Comparison of ENCODE assay signal across 25 mouse cellular contexts in the genomic region with DNA sequence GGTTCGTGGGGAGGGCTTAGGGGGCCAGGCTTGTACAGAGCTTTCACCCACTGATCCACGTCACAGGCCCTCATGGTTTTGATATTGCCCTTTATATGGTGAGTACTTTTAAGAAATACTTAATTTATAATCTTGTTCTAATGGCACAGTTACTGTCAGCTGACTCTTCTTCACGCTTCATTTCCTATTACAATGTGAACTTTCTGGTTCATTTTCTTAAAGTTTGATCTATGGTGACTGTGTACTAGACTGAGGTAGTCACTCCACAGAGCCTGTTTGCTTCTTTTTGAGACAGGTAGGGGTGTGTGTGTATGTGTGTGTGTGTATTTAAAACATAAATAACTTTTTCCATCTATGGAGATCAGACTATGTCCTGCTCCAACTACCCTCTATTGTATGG. TPM values are rescaled to one million over a fixed set of nuclear protein-coding genes. Genes with fewer than 3 reads are reported as not detected.
DNase-seq lines count a peak whose midpoint lies in the region; ATAC-seq and TF ChIP-seq lines count a peak whose summit lies in the region.
"Had no signal": no experiment of that assay in that cellular context is flagged by ENCODE, and none has a peak within 500 bp of the region (broad histone marks: within the 10 kb centered on the region; RNA-seq: fewer than 3 reads in every experiment).

No protein-coding gene starts in this region.

- no peaks in the 10 kb centered on the region for H3K27me3 ChIP-seq in kidney, adult 2 months (replicated peaks; ENCODE audit: control insufficient read depth, insufficient read depth, low read length)
- H3K27me3 ChIP-seq in kidney, embryonic 15.5 days, result peaks cover 10% of the 10 kb centered on the region
- no peaks in the 10 kb centered on the region for H3K27me3 ChIP-seq in kidney, embryonic 16.5 days (ENCODE audit: insufficient read depth, low read length)
- H3K27me3 ChIP-seq in kidney, embryonic 14.5 days (ENCODE audit: control insufficient read depth, insufficient read depth, low read length), result peaks cover 2% of the 10 kb centered on the region; the same call in 1 of the 2 replicates
- H3K27me3 ChIP-seq: CH12.LX, Patski had no signal

- H3K4me1 ChIP-seq in kidney, adult 2 months (ENCODE audit: control insufficient read depth, insufficient read depth, low read length), result peaks cover 25% of the 10 kb centered on the region
- H3K4me1 ChIP-seq in kidney, embryonic 15.5 days, result peaks cover 10% of the 10 kb centered on the region
- H3K4me1 ChIP-seq in kidney, embryonic 16.5 days (ENCODE audit: insufficient read depth, low read length), result peaks cover 11% of the 10 kb centered on the region; the same call in 1 of the 2 replicates
- peaks cover 4% of the 10 kb centered on the region; the same call in 1 of the 2 replicates for H3K4me1 ChIP-seq in kidney, embryonic 14.5 days (ENCODE audit: control insufficient read depth, insufficient read depth, low read length)

- DNase-seq in kidney, adult 2 months, result peak; percentile 76
- no peak for DNase-seq in kidney, adult 11 months
- peak; percentile 35 for DNase-seq in kidney, postnatal 14 days
- no peak for DNase-seq in layer of hippocampus, adult 11-12 months (ENCODE audit: low spot score)
- DNase-seq: adrenal gland, adult 8-10 months; adrenal gland, postnatal 14 days; adrenal gland, postnatal 36 days; B cell, adult 2 months; cerebellum, adult 11-12 months; cerebellum, adult 2 months; cerebellum, adult 9-10 months; cerebellum, postnatal 10 days; cerebellum, postnatal 25 days had no signal

- no peak overlapping the region for H3K9ac ChIP-seq in kidney, embryonic 15.5 days
- no peak overlapping the region for H3K9ac ChIP-seq in kidney, embryonic 16.5 days (replicated peaks; ENCODE audit: low read length)
- H3K9ac ChIP-seq in kidney, embryonic 14.5 days (ENCODE audit: low read depth, low read length), result no peak overlapping the region
- H3K9ac ChIP-seq: embryonic facial prominence, embryonic 12.5 days; forebrain, embryonic 13.5 days; forebrain, embryonic 15.5 days had no signal

- WGBS in kidney, adult 2 months, result 36% methylated on average over 3 of the region's 3 CpGs
- WGBS in kidney, embryonic 15.5 days, result 73% methylated on average over 3 of the region's 3 CpGs
- 77% methylated on average over 3 of the region's 3 CpGs for WGBS in kidney, embryonic 16.5 days
- 67% methylated on average over 3 of the region's 3 CpGs for WGBS in kidney, embryonic 14.5 days

- TF ChIP-seq CTCF in kidney, adult 2 months (conservative IDR thresholded peaks at IDR 0.05; ENCODE audit: insufficient read depth, insufficient read length, low read depth, low read length), result no peak

- H3K9me3 ChIP-seq in kidney, embryonic 15.5 days (replicated peaks), result no peaks in the 10 kb centered on the region
- H3K9me3 ChIP-seq in kidney, embryonic 16.5 days (ENCODE audit: low read length), result no peaks in the 10 kb centered on the region
- no peaks in the 10 kb centered on the region for H3K9me3 ChIP-seq in kidney, embryonic 14.5 days (ENCODE audit: control insufficient read depth, low read length)
- H3K9me3 ChIP-seq: embryonic facial prominence, embryonic 10.5 days; embryonic facial prominence, embryonic 12.5 days; forebrain, embryonic 13.5 days; forebrain, embryonic 15.5 days; G1E had no signal

- H3K27ac ChIP-seq in kidney, adult 2 months (ENCODE audit: insufficient read depth, low read depth, low read length), result peak overlapping the region; percentile 75
- H3K27ac ChIP-seq in kidney, embryonic 15.5 days, result no peak overlapping the region
- H3K27ac ChIP-seq in kidney, embryonic 16.5 days (ENCODE audit: low read length), result no peak overlapping the region
- H3K27ac ChIP-seq in kidney, embryonic 14.5 days (ENCODE audit: low read depth, low read length), result no peak overlapping the region
- H3K27ac ChIP-seq: embryonic facial prominence, embryonic 10.5 days; embryonic facial prominence, embryonic 12.5 days; forebrain, embryonic 13.5 days; forebrain, embryonic 15.5 days had no signal

- no peak for ATAC-seq in kidney, embryonic 15.5 days (replicated peaks; ENCODE audit: low FRiP score)
- ATAC-seq in kidney, embryonic 16.5 days (ENCODE audit: low FRiP score, low TSS enrichment), result peak; percentile 50; the same call in 1 of the 2 replicates
- no peak for ATAC-seq in kidney, embryonic 14.5 days (ENCODE audit: low FRiP score, low TSS enrichment)
- ATAC-seq: activated CD4-positive, CD25-positive, alpha-beta regulatory T cell, adult 4 months; CD4-positive, CD25-positive, alpha-beta regulatory T cell, adult 4 months; forebrain, embryonic 13.5 days; forebrain, embryonic 15.5 days; Patski had no signal

- no peak overlapping the region for H3K4me2 ChIP-seq in kidney, embryonic 15.5 days
- H3K4me2 ChIP-seq in kidney, embryonic 16.5 days (replicated peaks; ENCODE audit: low read depth, low read length), result no peak overlapping the region
- H3K4me2 ChIP-seq in kidney, embryonic 14.5 days (replicated peaks; ENCODE audit: low read depth, low read length), result no peak overlapping the region
- H3K4me2 ChIP-seq: embryonic facial prominence, embryonic 12.5 days; forebrain, embryonic 13.5 days; forebrain, embryonic 15.5 days had no signal

- no peak for TF ChIP-seq POLR2A in kidney, adult 2 months (IDR thresholded peaks at IDR 0.05; ENCODE audit: low read depth, low read length)

- H3K36me3 ChIP-seq in kidney, adult 2 months (ENCODE audit: control insufficient read depth, insufficient read depth, low read length), result no peaks in the 10 kb centered on the region
- H3K36me3 ChIP-seq in kidney, embryonic 15.5 days, result no peaks in the 10 kb centered on the region
- no peaks in the 10 kb centered on the region for H3K36me3 ChIP-seq in kidney, embryonic 16.5 days (ENCODE audit: insufficient read depth, low read length)
- no peaks in the 10 kb centered on the region for H3K36me3 ChIP-seq in kidney, embryonic 14.5 days (ENCODE audit: control insufficient read depth, insufficient read depth, low read length)
- H3K36me3 ChIP-seq: embryonic facial prominence, embryonic 10.5 days; embryonic facial prominence, embryonic 12.5 days; forebrain, embryonic 15.5 days; G1E had no signal

- no peak overlapping the region for H3K4me3 ChIP-seq in kidney, adult 2 months (ENCODE audit: insufficient read depth, low read depth, low read length)
- no peak overlapping the region for H3K4me3 ChIP-seq in kidney, embryonic 15.5 days (replicated peaks)
- no peak overlapping the region for H3K4me3 ChIP-seq in kidney, embryonic 16.5 days (ENCODE audit: low read length)
- no peak overlapping the region for H3K4me3 ChIP-seq in kidney, embryonic 14.5 days (ENCODE audit: low read length)
- H3K4me3 ChIP-seq: embryonic facial prominence, embryonic 10.5 days; embryonic facial prominence, embryonic 12.5 days; forebrain, embryonic 13.5 days; forebrain, embryonic 15.5 days had no signal

RNA-seq across cellular contexts. Expression of a gene that starts 8.5 kb away (rescaled TPM):
- polyA plus RNA-seq in kidney, adult 2 months (2012; rRNA removed), result 12.0 and 13.2 TPM in 2 replicates
- polyA plus RNA-seq in kidney, embryonic 15.5 days (2015; fragmentation: Nextera tagmentation; extraction: Ambion mirVana), result 9.9 and 12.5 TPM in 2 replicates
- polyA plus RNA-seq in kidney, embryonic 16.5 days (2015; fragmentation: Nextera tagmentation; extraction: Ambion mirVana), result 10.1 and 11.4 TPM in 2 replicates
- polyA plus RNA-seq in kidney, embryonic 14.5 days (2014; fragmentation: Nextera tagmentation; extraction: Ambion mirVana), result 4.2 and 5.0 TPM in 2 replicates
- polyA plus RNA-seq: activated CD4-positive, CD25-positive, alpha-beta regulatory T cell, adult 4 months; CD4-positive, CD25-positive, alpha-beta regulatory T cell, adult 4 months; G1E; Patski had no signal

RNA-seq across cellular contexts. Expression of a gene that starts 21.2 kb away (rescaled TPM):
- polyA plus RNA-seq in kidney, adult 2 months (2012; rRNA removed), result 23.3 and 24.9 TPM in 2 replicates
- 38.5 and 38.9 TPM in 2 replicates for polyA plus RNA-seq in kidney, embryonic 15.5 days (2015; fragmentation: Nextera tagmentation; extraction: Ambion mirVana)
- polyA plus RNA-seq in kidney, embryonic 16.5 days (2015; fragmentation: Nextera tagmentation; extraction: Ambion mirVana), result 32.1 and 36.7 TPM in 2 replicates
- polyA plus RNA-seq in kidney, embryonic 14.5 days (2014; fragmentation: Nextera tagmentation; extraction: Ambion mirVana), result 29.6 and 44.6 TPM in 2 replicates
- polyA plus RNA-seq: G1E had no signal

Comparison
In these comparisons a context has a peak if more than half of its experiments do, and no peak if none do; other contexts are left out.
1. DNase-seq: peak in kidney, adult 2 months (single experiment) and kidney, postnatal 14 days (single experiment); none in kidney, adult 11 months (single experiment) and layer of hippocampus, adult 11-12 months (single experiment).